Mouse (Mus musculus) E14TG2a.4 (cell line): ENCODE results near the gene Med11.

Experiments
- CTCF ChIP-seq: conservative IDR thresholded peaks from 2 replicates; pipeline ENCODE4 v1.5.1; 2014; ENCODE audit warnings: low read length
- NANOG ChIP-seq: IDR thresholded peaks from 2 replicates; pipeline ENCODE4 v1.6.1; 2014; ENCODE audit warnings: borderline replicate concordance, low read length, mixed read lengths
- POU5F1 ChIP-seq: IDR thresholded peaks from 2 replicates; pipeline ENCODE4 v1.6.1; 2014; ENCODE audit warnings: low read length, borderline replicate concordance

DNA sequence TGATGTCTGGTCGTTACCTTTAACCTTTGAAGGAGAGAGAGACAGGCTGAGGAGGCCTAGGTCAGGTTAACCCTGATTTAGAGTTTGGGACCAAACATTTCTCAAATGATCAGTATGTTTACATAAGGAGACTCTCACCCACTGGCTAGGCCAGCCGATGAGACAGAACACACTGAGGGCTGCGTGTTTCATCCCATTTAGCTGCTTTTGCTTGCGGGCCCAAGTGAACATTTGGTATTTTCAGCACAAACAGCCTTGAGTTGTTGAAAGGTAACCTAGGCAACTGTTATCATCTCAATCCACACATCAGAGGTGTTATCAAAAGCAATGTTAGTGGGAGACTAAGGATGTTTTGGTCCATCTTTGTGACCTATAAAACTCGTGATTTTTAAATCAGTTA is 32.2 kb upstream of the Med11 start:
- TF ChIP-seq CTCF (no peak), POU5F1 (no peak), NANOG (no peak)
